ENCODE assay signal across 13 mouse cellular contexts in genomic region chr12:69190522-69190921, GRCm38 (mm10). TPM values are rescaled to one million over a fixed set of nuclear protein-coding genes. Genes with fewer than 3 reads are reported as not detected.
DNase-seq lines count a peak whose midpoint lies in the region; ATAC-seq and TF ChIP-seq lines count a peak whose summit lies in the region.
"Had no signal": no experiment of that assay in that cellular context is flagged by ENCODE, and none has a peak within 500 bp of the region (broad histone marks: within the 10 kb centered on the region; RNA-seq: fewer than 3 reads in every experiment).

No protein-coding gene starts in this region.

- 0 out of 2 replicates have a peak, but pooled peaks have one; percentile 60 for ATAC-seq in erythroid progenitor cell, adult 5-6 weeks (replicated peaks; ENCODE audit: low FRiP score, poor library complexity, severe bottlenecking)

- peak; percentile 78 for TF ChIP-seq CTCF in layer of hippocampus, adult 2 months (conservative IDR thresholded peaks at IDR 0.05)

- peak; percentile 18 for DNase-seq in adrenal gland, postnatal 14 days
- no peak for DNase-seq in adrenal gland, adult 8-10 months
- no peak for DNase-seq in layer of hippocampus, adult 2 months (ENCODE audit: low spot score in 2 of 2)
- no peak for DNase-seq in layer of hippocampus, postnatal 36 days
- DNase-seq in 3T3-L1 (ENCODE audit: low read depth, low spot score) = peak; percentile 34
- DNase-seq in Muller cell, postnatal 12 days (ENCODE audit: inconsistent ontology term) = no peak
- DNase-seq in testis, postnatal 10 days (ENCODE audit: low spot score) = no peak
- DNase-seq: kidney, adult 11 months; layer of hippocampus, adult 9-11 months; thymus, postnatal 25 days had no signal

- no peak overlapping the region for H3K4me3 ChIP-seq in layer of hippocampus, adult 2 months
- H3K4me3 ChIP-seq: forebrain, embryonic 10.5 days; limb, embryonic 15.5 days had no signal

- no peak overlapping the region for H3K27ac ChIP-seq in layer of hippocampus, adult 2 months
- H3K27ac ChIP-seq: forebrain, embryonic 10.5 days; limb, embryonic 15.5 days had no signal

RNA-seq across cellular contexts. Expression of gene Gm49383, which starts 6.4 kb away (rescaled TPM):
- 6.2 and 7.2 TPM in 2 replicates for total RNA-seq in adrenal gland, postnatal 14 days (2021)
- 1 to 10 TPM; 5.1 to 8.0 (median 5.8) TPM for total RNA-seq in adrenal gland, adult 8-10 months (2022)
- total RNA-seq in layer of hippocampus, adult 2 months (2021) = 1 to 10 TPM; 3.8 to 4.1 TPM
- total RNA-seq in layer of hippocampus, postnatal 36 days (2021) = 1 to 10 TPM; 5.7 to 5.9 TPM
- total RNA-seq in erythroid progenitor cell, adult 5-6 weeks (2015; ENCODE audit: low replicate concordance) = 4.7 TPM in 1 of 2 replicates, not detected in the other
- 22.2 and 23.9 TPM in 2 replicates for total RNA-seq in erythroid progenitor cell, adult 5-6 weeks (2017; ENCODE audit: low replicate concordance)

RNA-seq across cellular contexts. Expression of gene Mgat2, which starts 6.6 kb away (rescaled TPM):
- 43.6 and 53.0 TPM in 2 replicates for total RNA-seq in adrenal gland, postnatal 14 days (2021)
- 10 to 100 TPM; 59.8 to 89.4 (median 61.3) TPM for total RNA-seq in adrenal gland, adult 8-10 months (2022)
- 10 to 100 TPM; 25.6 to 28.2 TPM for total RNA-seq in layer of hippocampus, adult 2 months (2021)
- total RNA-seq in layer of hippocampus, postnatal 36 days (2021) = 10 to 100 TPM; 27.0 to 29.3 TPM
- 19.3 and 19.5 TPM in 2 replicates for total RNA-seq in erythroid progenitor cell, adult 5-6 weeks (2015; ENCODE audit: low replicate concordance)
- 15.9 and 22.3 TPM in 2 replicates for total RNA-seq in erythroid progenitor cell, adult 5-6 weeks (2017; ENCODE audit: low replicate concordance)

RNA-seq across cellular contexts. Expression of gene Rpl36al, which starts 6.6 kb away (rescaled TPM):
- 575 and 595 TPM in 2 replicates for total RNA-seq in adrenal gland, postnatal 14 days (2021)
- total RNA-seq in adrenal gland, adult 8-10 months (2022) = 100 to 1,000 TPM; 457 to 680 (median 548) TPM
- 100 to 1,000 TPM; 184 to 187 TPM for total RNA-seq in layer of hippocampus, adult 2 months (2021)
- 100 to 1,000 TPM; 186 to 194 TPM for total RNA-seq in layer of hippocampus, postnatal 36 days (2021)
- total RNA-seq in erythroid progenitor cell, adult 5-6 weeks (2015; ENCODE audit: low replicate concordance) = 169 and 235 TPM in 2 replicates
- total RNA-seq in erythroid progenitor cell, adult 5-6 weeks (2017; ENCODE audit: low replicate concordance) = 180 and 196 TPM in 2 replicates

RNA-seq across cellular contexts. Expression of gene Dnaaf2, which starts 7.7 kb away (rescaled TPM):
- total RNA-seq in adrenal gland, postnatal 14 days (2021) = 1.0 and 1.7 TPM in 2 replicates
- total RNA-seq in adrenal gland, adult 8-10 months (2022) = 1 to 10 TPM in 3 of 4 experiments, under 1 TPM in 1; 0.94 to 2.2 (median 1.5) TPM
- total RNA-seq in layer of hippocampus, adult 2 months (2021) = 1 to 10 TPM; 1.9 TPM
- 1 to 10 TPM; 1.4 to 2.0 TPM for total RNA-seq in layer of hippocampus, postnatal 36 days (2021)
- total RNA-seq in erythroid progenitor cell, adult 5-6 weeks (2015; ENCODE audit: low replicate concordance) = 2.5 and 10.9 TPM in 2 replicates
- total RNA-seq in erythroid progenitor cell, adult 5-6 weeks (2017; ENCODE audit: low replicate concordance) = 1.4 and 2.8 TPM in 2 replicates

RNA-seq across cellular contexts. Expression of gene Gm49384, which starts 13.5 kb away (rescaled TPM):
- total RNA-seq in adrenal gland, postnatal 14 days (2021) = 3.9 and 4.4 TPM in 2 replicates
- total RNA-seq in adrenal gland, adult 8-10 months (2022) = 1 to 10 TPM; 3.6 to 7.2 (median 5.3) TPM
- 1 to 10 TPM; 3.5 to 5.1 TPM for total RNA-seq in layer of hippocampus, adult 2 months (2021)
- 1 to 10 TPM; 2.3 to 2.9 TPM for total RNA-seq in layer of hippocampus, postnatal 36 days (2021)
- total RNA-seq in erythroid progenitor cell, adult 5-6 weeks (2015; ENCODE audit: low replicate concordance) = 17.6 and 23.8 TPM in 2 replicates
- total RNA-seq in erythroid progenitor cell, adult 5-6 weeks (2017; ENCODE audit: low replicate concordance) = 14.6 and 16.0 TPM in 2 replicates

Comparison
In these comparisons a context has a peak if more than half of its experiments do, and no peak if none do; other contexts are left out.
1. DNase-seq: peak in adrenal gland, postnatal 14 days (single experiment) and 3T3-L1 (single experiment); none in adrenal gland, adult 8-10 months (single experiment), layer of hippocampus, adult 2 months (0 of 2), layer of hippocampus, postnatal 36 days (0 of 2), Muller cell, postnatal 12 days (single experiment) and testis, postnatal 10 days (single experiment).